Mouse (Mus musculus) brain, adult 2 months (tissue): ENCODE data around the gene Gm9857.

Source experiments
- DNase-seq: peaks from one replicate; pipeline ENCODE4 v3.0.0; 2011; ENCODE audit warnings: low read depth, low spot score

The Gm9857 gene

GRCm38 (mm10) chr3:108940001-108940633 is at the start of gene Gm9857:
Gene Gm9857, minus strand, starts transcription at chr3:108940445.
- peak; percentile 23 for DNase-seq

DNA sequence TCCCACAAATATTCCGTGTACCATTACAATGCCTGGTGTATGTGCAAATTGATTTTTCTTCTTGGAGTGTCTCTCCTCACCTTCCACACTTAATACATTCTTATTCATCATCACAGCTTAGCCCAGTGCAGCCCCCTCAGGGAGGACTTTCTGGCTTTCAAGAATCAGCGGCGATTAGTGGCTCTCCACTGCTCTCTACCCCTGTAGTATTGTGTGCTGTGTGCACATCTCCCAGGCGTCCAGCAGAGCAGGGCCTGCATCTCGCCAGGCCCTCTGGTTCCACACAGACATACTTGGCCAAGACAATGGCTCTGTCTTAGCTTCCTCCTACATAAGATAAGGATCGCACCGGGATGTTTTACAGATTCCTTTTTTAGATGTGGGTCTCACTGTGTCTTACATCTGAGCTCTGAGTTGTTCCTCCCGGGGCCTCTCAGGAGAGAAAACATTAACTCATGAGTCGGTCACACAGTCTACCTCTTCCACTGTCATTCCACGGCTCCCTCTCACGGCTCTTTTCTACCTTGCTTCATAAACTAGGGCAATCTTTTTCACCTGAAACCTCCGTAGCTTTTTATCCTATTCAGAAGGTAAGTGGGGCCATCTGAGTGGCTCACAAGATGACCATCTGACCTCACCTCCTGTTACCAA is 46.9 kb upstream of the Gm9857 start:
- DNase-seq, result peak; percentile 25

GRCm38 (mm10) chr3:108986534-108986933 is 46.3 kb upstream of the Gm9857 start:
- peak; percentile 61 for DNase-seq

DNA sequence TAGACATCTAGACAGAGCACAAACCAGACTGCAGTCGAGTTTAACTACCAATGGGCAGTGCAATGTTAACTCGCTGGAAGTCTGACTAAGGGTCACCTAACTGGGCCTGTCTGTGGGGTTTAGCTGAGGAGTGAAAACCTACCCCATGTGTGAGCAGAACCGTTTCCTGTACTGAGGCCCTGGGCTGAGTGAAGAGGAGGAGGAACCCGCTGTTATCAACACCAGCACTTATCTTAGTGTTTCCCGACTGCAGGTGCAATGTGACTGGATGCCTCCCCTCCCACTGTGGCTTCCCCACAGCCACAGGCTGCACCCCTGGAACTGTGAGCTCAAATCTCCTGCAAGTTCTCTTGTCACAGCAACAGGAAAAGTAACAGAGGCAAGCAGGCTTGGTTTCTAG is 43.7 kb upstream of the Gm9857 start:
- no peak for DNase-seq

DNA sequence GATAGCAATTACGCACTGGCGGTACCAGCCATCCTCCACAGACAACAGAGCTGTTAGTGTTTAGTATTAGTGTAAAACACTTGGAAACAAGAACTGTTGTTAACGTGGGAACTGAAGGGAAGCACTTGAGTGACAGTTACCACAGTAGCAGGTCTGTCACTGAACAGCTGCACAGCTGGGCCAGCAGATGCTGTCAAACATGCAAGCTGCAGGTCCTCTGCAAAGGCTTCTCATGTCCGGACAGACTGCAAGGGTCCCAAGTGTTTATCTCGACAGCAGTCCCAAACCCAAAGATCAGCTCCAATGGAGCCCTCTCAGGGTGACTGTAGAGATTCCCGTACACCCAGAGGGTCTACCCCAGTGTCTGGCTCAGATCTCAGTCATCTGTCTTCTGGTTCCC is 41.7 kb upstream of the Gm9857 start:
- no peak for DNase-seq

DNA sequence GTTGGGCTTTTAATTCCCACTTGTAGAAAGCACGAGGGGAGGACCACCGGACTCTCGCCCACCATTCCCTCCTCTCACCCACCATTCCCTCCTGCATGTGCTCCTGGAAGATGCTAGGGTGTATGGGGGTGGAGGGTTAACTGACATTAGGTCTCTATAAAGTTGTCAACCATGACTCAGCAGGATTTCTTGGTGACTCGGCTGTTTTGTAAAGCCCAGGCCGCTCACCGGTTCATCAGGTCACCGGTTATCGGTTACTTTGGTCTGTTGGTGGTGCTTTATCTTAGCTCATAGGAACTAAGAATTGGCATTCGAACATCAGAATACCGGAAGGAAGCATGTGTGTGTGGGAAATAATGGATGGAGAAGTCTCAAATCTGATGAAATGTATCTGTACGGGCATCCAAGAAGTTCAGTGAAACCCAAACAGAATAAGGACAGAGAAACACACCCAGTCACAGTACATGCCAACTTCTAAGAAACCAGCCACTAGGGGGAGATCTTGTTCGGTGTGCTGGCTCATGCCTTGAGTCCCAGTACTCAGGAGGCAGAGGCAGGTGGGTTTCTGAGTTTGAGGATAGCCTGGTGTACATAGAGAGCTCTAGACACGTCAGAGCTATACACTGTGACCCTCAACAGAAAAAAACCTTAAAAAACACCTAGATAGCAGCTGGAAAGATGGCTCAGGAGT is 37.2 kb upstream of the Gm9857 start:
- peak; percentile 38 for DNase-seq

DNA sequence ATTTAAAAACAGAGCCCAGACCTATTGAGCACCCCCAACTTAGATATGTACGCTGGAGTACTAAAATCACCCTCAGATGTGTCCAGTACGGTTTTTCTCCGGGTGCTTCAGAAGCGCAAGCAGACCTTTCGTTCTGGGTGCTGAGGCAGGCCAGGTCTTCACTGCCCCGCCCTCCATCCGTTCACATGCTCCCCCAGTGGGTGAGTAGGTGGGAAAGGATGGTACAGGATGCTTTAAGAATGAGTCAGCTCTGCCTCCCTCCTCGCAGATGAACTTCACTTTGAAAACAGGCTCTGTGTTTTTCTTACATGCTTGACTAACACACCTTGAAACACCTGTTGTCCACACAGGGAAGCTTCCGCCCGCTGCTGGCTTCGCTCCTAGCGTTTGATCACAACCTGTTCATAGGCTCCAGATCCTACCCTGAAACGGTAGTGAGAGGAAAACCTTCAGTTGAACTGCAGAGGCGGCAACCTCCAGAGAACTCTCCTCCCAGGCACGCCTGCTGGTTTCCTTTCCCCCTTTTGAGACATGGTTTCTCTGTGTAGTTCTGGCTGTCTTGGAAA is 34.8 kb upstream of the Gm9857 start:
- DNase-seq, result peak; percentile 79

DNA sequence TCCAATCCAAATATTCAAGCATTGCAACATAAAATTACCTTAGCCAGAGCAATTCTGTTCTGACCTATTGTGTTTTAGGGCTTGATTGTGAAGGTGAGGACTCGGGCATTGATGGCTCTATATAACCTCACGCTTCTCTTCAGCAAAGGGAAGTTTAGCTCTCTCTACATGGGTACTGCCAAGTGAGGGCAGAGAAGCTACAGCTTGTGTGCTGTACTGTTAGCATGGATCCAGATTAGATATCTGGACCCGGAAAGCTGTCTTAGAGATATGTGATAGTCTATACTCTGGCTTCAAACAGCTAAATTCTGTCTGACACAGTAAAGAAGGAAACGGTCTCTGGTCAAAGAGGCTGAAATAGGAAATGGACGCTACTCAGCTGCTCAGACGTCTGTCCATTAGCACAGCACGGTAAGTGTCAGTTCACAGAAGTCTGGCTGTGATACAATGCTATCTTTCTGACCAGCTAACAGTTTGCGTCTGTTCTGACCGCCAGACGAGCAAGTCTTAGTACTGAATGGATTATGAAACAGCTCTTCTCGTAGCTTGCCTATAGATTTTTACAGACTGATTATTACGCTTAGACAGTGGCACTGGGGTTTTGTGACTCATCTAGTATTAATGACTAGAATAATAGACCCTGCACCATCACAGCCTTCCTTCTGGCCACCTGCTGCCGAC is 33.9 kb upstream of the Gm9857 start:
- no peak for DNase-seq

DNA sequence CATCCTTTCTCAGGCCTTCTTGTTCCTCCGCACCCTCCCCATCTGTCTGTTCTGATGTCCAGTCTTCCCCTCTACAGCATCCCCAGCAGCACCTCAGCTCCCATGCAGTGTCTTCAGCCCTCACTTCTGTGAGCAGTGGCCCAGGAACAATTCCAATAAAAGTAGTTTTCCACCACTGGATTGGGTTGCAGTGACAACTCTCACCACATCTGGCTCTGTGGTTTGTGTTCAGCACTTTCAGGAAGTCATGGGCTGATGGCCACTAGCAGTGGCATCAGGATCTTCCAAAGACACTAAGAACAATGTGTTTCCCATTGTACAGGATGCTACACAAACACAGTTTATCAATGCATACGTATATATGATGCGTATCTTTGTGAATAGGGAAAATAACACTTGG is 25.8 kb upstream of the Gm9857 start:
- no peak for DNase-seq

GRCm38 (mm10) chr3:108964361-108965044 is 24.3 kb upstream of the Gm9857 start:
- DNase-seq, result peak; percentile 50

DNA sequence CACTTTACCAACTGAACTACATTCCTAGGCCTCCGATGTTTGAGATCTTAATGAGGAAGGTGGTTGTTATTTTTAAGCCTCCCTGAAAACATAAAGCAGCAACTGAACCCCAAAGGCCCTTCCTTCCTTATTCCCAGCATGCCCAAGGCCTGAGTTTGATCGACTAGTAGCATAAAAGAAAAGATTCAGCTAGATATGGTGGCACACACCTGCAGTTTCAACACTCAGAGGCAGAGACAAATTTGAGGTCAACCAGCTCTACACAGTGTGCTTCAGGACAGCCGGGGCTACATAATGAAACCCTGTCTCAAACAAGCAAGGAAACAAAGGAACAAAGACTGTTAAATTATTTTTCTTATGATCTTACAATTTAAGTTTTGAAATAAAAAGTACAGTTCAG is 23.5 kb upstream of the Gm9857 start:
- DNase-seq, result no peak

GRCm38 (mm10) chr3:108963278-108963677 is 23.0 kb upstream of the Gm9857 start:
- peak; percentile 43 for DNase-seq

GRCm38 (mm10) chr3:108961655-108962054 is 21.4 kb upstream of the Gm9857 start:
- peak; percentile 59 for DNase-seq

GRCm38 (mm10) chr3:108961226-108961625 is 21.0 kb upstream of the Gm9857 start:
- peak; percentile 49 for DNase-seq

DNA sequence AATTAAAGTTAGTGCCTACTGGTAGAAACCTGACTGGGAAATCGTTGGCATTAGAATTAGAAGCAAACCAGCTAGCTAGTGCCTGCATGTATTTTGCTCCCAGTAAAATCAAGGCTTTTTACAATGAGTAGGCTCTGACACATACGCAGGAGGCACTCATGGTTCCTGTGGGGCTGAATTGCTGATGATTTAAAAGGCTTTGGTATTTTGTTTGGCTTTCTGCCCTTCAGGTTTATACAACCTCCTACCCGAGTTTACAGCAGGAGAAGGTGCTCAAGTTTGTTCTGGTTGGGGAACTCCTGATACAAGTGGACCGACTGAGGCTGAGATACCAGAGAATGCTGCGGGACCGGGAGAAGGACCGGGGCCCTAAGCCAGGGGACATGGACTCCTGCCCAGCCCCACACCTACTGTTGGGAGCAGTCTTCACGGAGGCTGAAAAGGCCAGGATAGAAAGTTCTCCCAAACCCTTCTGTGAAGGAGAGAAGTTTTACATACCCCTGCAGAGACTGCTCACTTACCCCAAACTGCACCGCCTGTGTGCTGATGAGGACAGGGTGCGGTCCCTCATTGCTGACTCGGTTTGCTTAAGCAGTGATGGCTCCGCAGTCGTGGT is 19.5 kb upstream of the Gm9857 start:
- DNase-seq, result no peak

GRCm38 (mm10) chr3:108957976-108958375 is 17.7 kb upstream of the Gm9857 start:
- DNase-seq, result no peak

- DNase-seq, result peak; percentile 34
Measured at GRCm38 (mm10) chr3:108940996-108941395, 751 bp upstream of the Gm9857 start.

DNA sequence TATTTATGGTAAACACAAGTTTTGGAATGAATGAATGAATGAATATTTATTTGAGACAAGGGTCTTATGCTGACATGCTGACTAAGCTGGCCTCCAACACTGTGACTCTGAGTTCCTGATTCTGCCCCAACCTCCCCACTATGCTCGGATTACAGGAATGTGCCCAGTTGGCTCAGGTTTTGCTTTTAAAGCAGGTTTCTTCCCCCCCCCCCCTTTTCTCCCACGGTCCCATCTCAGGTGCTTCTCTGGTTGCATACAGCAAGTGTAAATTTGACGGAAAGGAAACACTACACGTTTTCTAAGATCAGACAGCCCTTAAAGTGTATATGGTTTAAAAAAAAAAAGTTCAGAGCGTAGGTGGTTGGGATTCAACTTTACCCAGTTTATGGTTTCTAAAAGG is 672 bp downstream of the Gm9857 start, which contains the start of gene Henmt1:
TSS of gene Henmt1 (plus strand) at position 301 of the 400 bp plus-strand sequence.
- DNase-seq, result no peak

DNA sequence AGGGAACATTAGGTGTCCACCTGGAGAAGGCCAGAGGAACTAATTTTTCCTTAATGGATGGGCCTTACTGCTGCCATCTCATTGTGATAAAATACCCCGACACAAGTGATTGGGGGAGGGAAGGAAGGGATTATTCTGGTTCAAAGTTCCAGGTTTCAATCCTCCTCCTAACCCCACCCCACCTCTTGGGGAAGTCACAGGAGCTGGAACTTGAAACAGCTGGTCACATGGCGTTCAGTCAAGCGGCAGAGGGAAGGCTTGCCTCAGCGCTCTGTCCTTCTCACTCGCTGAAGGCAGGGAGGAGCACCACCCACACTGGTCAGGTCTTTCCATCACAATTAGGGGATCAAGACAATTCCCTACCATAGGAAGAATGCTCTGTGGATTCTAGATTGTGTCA is 1.6 kb downstream of the Gm9857 start:
- no peak for DNase-seq

GRCm38 (mm10) chr3:108933557-108933956 is 6.7 kb downstream of the Gm9857 start:
- no peak for DNase-seq

DNA sequence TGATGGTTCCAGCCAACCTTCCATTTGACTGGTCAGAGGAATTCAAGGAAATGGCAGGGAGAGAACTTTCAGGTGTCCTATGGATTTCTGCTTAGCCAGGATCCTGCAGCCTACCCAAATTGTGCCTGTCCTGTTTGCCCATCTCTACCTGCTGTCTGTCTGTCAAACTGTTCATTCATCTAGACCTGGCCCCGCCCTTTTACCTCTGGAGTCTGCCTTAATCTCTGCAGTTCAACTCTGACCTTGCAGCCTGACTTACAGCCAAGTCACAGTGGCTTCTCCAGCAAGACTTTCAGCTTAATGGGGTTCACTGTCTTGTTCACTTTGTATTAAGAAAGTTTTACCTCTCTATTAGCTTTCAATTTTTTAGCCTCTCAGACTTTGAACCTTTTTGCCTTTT is 13.9 kb downstream of the Gm9857 start:
- no peak for DNase-seq
